Mouse (Mus musculus) limb, embryonic 12.5 days (tissue): ENCODE results near the gene Rbpjl. TPM values are rescaled to one million over a fixed set of nuclear protein-coding genes. Genes with fewer than 3 reads are reported as not detected.
A peak's percentile ranks its signal among the peaks of the same experiment; 100 is the strongest.

Source experiments
- ATAC-seq: fragments of 200-750 bp; cut with Nextera tagmentation; 2 replicates; pipeline ENCODE4 v1.8.0; 2017; ENCODE audit warnings: low read depth, moderate TSS enrichment; ENCODE audit not compliant: insufficient number of reproducible peaks, insufficient read depth, low FRiP score, low TSS enrichment
- H3K27ac ChIP-seq: fragments of 300-500 bp; sonication (generic); 2 replicates; pipeline ENCODE4 v1.5.1; 2016; ENCODE audit warnings: mild to moderate bottlenecking, moderate library complexity
- H3K27me3 ChIP-seq: fragments of 300-500 bp; sonication (generic); 2 replicates; pipeline ENCODE4 v1.6.1; 2016; ENCODE audit warnings: mild to moderate bottlenecking, moderate library complexity
- H3K36me3 ChIP-seq: fragments of 300-500 bp; sonication (generic); 2 replicates; pipeline ENCODE4 v1.6.1; 2016; ENCODE audit warnings: mild to moderate bottlenecking, moderate library complexity
- H3K4me1 ChIP-seq: fragments of 300-500 bp; sonication (generic); replicated peaks from 2 replicates; pipeline ENCODE4 v1.6.1; 2016
- H3K4me2 ChIP-seq: fragments of 300-500 bp; sonication (generic); 2 replicates; pipeline ENCODE4 v1.6.1; 2016; ENCODE audit warnings: mild to moderate bottlenecking, moderate library complexity
- H3K4me3 ChIP-seq: fragments of 300-500 bp; sonication (generic); replicated peaks from 2 replicates; pipeline ENCODE4 v1.5.1; 2016; ENCODE audit warnings: mild to moderate bottlenecking
- H3K9ac ChIP-seq: fragments of 300-500 bp; sonication (generic); replicated peaks from 2 replicates; pipeline ENCODE4 v1.6.1; 2016; ENCODE audit warnings: mild to moderate bottlenecking, moderate library complexity
- H3K9me3 ChIP-seq: fragments of 300-500 bp; sonication (generic); 2 replicates; pipeline ENCODE4 v1.6.1; 2016; ENCODE audit warnings: mild to moderate bottlenecking, moderate library complexity
- WGBS: fragments of 180-500 bp; shearing (Covaris S2); methylation state at CpG from one replicate; pipeline ENCODE4 v1.1.7; 2016; 5-methylcytosine and 5-hydroxymethylcytosine counted together
- polyA plus RNA-seq: library from polyadenylated mRNA; unstranded; fragments of >200 nt; fragmentation: Nextera tagmentation; extraction: Ambion mirVana; gene quantifications from 2 replicates; pipeline ENCODE4 v1.2.1, GENCODE M21; 2016

Rbpjl gene
- polyA plus RNA-seq, 1 experiment from 2014 or later, result 0.40 TPM

GRCm38 (mm10) chr2:164429881-164430615 lies 27.1 kb downstream of the Rbpjl start:
- no peak for ATAC-seq
- no peak overlapping the region; the same call in 1 of the 2 replicates for H3K4me2 ChIP-seq

DNA sequence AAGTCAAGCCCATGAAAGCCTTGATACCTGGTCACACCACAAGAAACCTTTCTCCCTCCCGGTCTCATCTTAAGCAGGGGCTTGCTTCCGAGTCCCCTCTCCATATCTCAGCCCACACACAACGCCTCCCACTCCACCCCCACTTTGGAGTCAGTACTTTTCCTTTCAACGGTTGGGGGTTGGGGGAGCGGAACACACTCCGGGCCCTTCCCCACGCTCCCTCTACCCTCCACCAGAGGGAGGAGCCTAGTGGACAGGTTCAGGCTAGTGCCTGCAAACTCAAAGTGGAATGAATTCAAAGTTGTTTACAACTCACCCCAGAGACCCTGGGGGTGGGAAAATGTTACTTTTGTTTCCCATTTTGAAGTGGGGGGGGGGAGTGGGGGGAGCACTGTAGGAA lies 27.8 kb downstream of the Rbpjl start:
- Histone ChIP-seq H3K4me3 (no peak overlapping the region), H3K27me3 (peaks cover 37% of the 10 kb centered on the region), H3K9ac (no peak overlapping the region), H3K4me1 (peaks cover 53% of the 10 kb centered on the region), H3K36me3 (peaks cover 31% of the 10 kb centered on the region; the same call in 1 of the 2 replicates), H3K9me3 (no peaks in the 10 kb centered on the region), H3K4me2 (peak overlapping the region; percentile 20), H3K27ac (0 out of 2 replicates have a peak overlapping the region, but pooled peaks have one; percentile 1)
- 3% methylated on average over 7 of the region's 7 CpGs for WGBS
- no peak for ATAC-seq

More at GRCm38 (mm10) chr2:164429881-164430615, 27.1 kb downstream of the Rbpjl start:
- Histone ChIP-seq H3K9ac (no peak overlapping the region), H3K4me1 (peaks cover 47% of the 10 kb centered on the region), H3K27ac (0 out of 2 replicates have a peak overlapping the region, but pooled peaks have one; percentile 1), H3K9me3 (no peaks in the 10 kb centered on the region), H3K36me3 (peaks cover 31% of the 10 kb centered on the region; the same call in 1 of the 2 replicates), H3K4me3 (no peak overlapping the region), H3K27me3 (peaks cover 37% of the 10 kb centered on the region)
- 47% methylated on average over 15 of the region's 15 CpGs for WGBS

GRCm38 (mm10) chr2:164431676-164432465 lies 28.9 kb downstream of the Rbpjl start:
- ATAC-seq, result no peak
- Histone ChIP-seq H3K36me3 (peaks cover 19% of the 10 kb centered on the region; the same call in 1 of the 2 replicates), H3K4me2 (no peak overlapping the region), H3K9ac (peak overlapping the region; percentile 23; the same call in 1 of the 2 replicates), H3K4me3 (no peak overlapping the region), H3K27me3 (peaks cover 37% of the 10 kb centered on the region), H3K4me1 (peaks cover 65% of the 10 kb centered on the region), H3K9me3 (no peaks in the 10 kb centered on the region), H3K27ac (peak overlapping the region; percentile 56; the same call in 1 of the 2 replicates)
- WGBS, result 67% methylated on average over 9 of the region's 9 CpGs

DNA sequence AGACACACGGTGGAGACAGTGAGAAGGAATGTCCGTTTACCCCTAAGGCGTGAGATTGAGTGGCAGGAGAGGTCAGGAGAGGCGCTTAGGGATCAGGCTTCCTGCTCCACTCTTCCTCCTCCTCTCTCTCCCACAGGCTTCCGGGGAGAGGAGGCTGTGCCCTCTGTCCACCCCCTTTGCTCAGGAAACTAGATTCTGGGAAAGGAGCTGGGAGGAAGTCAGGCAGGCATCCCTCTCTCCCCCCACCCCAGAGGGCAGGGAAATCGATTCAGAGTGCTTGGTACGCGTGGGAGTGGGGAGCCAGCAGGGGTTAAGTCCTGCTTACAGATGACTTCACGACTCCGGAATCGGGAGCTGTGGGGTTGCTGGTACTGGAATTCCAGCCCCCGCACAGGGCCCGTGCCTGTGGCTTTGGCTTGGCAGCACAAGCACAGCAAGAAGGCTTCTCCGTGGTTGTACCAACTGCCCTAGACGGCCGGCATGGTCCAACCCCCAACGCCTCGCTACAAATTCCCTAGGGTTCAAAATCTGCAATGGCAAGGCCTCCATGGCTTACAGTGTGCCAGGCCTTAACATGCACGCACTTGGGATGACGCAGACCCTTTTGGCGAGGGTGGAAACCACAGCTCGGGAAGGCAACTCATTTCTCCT lies 29.7 kb downstream of the Rbpjl start:
- no peak for ATAC-seq
- peaks cover 19% of the 10 kb centered on the region; the same call in 1 of the 2 replicates for H3K36me3 ChIP-seq
- WGBS, result 25% methylated on average over 22 of the region's 22 CpGs
- H3K27ac ChIP-seq, result peak overlapping the region; percentile 56; the same call in 1 of the 2 replicates
- H3K4me1 ChIP-seq, result peaks cover 73% of the 10 kb centered on the region
- H3K9me3 ChIP-seq, result no peaks in the 10 kb centered on the region
- H3K4me3 ChIP-seq, result no peak overlapping the region
- H3K4me2 ChIP-seq, result peak overlapping the region; percentile 28
- peaks cover 33% of the 10 kb centered on the region for H3K27me3 ChIP-seq
- peak overlapping the region; percentile 23; the same call in 1 of the 2 replicates for H3K9ac ChIP-seq

GRCm38 (mm10) chr2:164433278-164433895 lies 30.4 kb downstream of the Rbpjl start:
- WGBS, result 75% methylated on average over 9 of the region's 9 CpGs
- H3K4me2 ChIP-seq, result peak overlapping the region; percentile 28; the same call in 1 of the 2 replicates
- peak overlapping the region; percentile 56; the same call in 1 of the 2 replicates for H3K27ac ChIP-seq

GRCm38 (mm10) chr2:164434681-164435080 lies 31.7 kb downstream of the Rbpjl start:
- Histone ChIP-seq H3K4me1 (peaks cover 87% of the 10 kb centered on the region), H3K4me3 (no peak overlapping the region), H3K27me3 (peaks cover 16% of the 10 kb centered on the region), H3K9me3 (no peaks in the 10 kb centered on the region), H3K27ac (no peak overlapping the region), H3K9ac (no peak overlapping the region), H3K4me2 (no peak overlapping the region), H3K36me3 (no peaks in the 10 kb centered on the region)
- no peak for ATAC-seq
- WGBS, result 44% methylated on average over 3 of the region's 3 CpGs

More at GRCm38 (mm10) chr2:164433278-164433895, 30.4 kb downstream of the Rbpjl start:
- peaks cover 12% of the 10 kb centered on the region; the same call in 1 of the 2 replicates for H3K36me3 ChIP-seq
- H3K4me3 ChIP-seq, result no peak overlapping the region
- H3K27me3 ChIP-seq, result peaks cover 27% of the 10 kb centered on the region
- H3K4me1 ChIP-seq, result peaks cover 80% of the 10 kb centered on the region
- ATAC-seq, result no peak
- no peak overlapping the region for H3K9ac ChIP-seq
- no peaks in the 10 kb centered on the region for H3K9me3 ChIP-seq

DNA sequence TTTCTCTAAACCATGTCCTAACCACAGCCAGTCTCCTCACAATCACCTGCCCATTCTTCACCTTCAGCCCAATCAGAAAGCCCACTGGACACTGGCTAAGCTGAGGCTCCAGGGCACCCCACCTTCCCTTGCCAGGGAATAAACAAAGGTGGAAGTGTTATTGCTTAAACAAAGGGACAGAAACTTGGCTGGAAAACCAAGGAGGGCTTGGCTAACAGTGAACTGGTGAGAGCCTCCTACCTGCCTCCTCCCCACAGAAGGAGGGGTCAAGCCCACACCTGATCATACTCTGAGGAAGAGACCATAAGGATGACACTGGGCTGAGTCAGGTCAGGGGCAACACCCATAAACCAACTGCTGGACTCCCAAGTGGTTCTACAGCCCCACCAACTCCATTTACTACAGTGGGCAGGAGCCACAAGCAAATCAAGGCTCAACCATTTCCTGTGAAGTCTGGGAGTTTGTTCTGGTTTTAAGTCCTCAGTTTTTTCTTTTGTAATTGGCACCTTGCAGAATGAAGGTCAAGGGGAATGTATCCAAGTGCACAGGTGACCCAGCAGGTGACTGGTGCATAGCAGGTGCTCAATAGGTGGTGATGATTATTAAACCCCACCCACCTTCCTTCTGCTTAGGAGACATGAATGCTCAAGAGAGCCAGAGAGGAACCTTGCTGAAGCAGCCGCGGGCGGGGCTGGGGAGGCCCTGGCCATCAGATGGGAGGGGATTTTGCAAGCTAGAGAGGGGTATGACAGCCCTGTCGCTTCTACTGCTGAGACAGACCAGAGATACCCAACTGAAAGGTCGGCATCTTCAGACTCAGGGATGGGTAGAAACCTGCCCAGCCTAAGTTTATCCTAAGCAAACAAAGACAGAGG lies 32.5 kb downstream of the Rbpjl start:
- H3K9ac ChIP-seq, result no peak overlapping the region
- no peaks in the 10 kb centered on the region for H3K9me3 ChIP-seq
- peaks cover 9% of the 10 kb centered on the region; the same call in 1 of the 2 replicates for H3K27me3 ChIP-seq
- 0 out of 2 replicates have a peak overlapping the region, but pooled peaks have one; percentile 53 for H3K27ac ChIP-seq
- 31% methylated on average over 5 of the region's 5 CpGs for WGBS
- no peak overlapping the region for H3K4me2 ChIP-seq
- ATAC-seq, result no peak
- H3K4me1 ChIP-seq, result peaks cover 88% of the 10 kb centered on the region
- no peak overlapping the region for H3K4me3 ChIP-seq
- H3K36me3 ChIP-seq, result no peaks in the 10 kb centered on the region

- ATAC-seq, result no peak
- peaks cover 88% of the 10 kb centered on the region for H3K4me1 ChIP-seq
- peak overlapping the region; percentile 3 for H3K4me2 ChIP-seq
- H3K27ac ChIP-seq, result peak overlapping the region; percentile 69; the same call in 1 of the 2 replicates
- no peaks in the 10 kb centered on the region for H3K9me3 ChIP-seq
- no peaks in the 10 kb centered on the region for H3K36me3 ChIP-seq
- H3K27me3 ChIP-seq, result peaks cover 15% of the 10 kb centered on the region
- H3K4me3 ChIP-seq, result no peak overlapping the region
- WGBS, result 15% methylated on average over 8 of the region's 8 CpGs
- H3K9ac ChIP-seq, result peak overlapping the region; percentile 34; the same call in 1 of the 2 replicates
Observed at GRCm38 (mm10) chr2:164436215-164436913, 33.4 kb downstream of the Rbpjl start.

DNA sequence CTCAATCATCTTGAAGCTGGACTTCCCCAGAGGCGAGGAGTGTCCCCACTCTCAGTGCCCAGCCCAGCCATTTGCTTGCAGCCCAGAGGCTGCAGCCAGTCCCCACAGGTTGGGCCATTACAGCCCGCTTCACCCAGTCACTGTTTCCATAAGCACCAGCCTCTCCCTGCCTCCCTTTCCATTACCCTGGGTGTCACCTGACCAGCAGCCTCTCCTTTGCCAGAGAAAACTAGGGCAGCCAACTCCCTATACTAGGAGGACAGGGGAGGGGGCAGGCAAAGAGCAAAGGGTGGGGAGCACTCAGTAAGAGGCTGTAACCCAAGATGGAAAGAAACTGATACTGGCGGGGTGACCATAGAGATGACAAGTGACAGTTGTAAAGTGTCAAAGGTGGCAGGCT lies 34.0 kb downstream of the Rbpjl start:
- no peak for ATAC-seq
- H3K9ac ChIP-seq, result peak overlapping the region; percentile 34; the same call in 1 of the 2 replicates
- 0 out of 2 replicates have a peak overlapping the region, but pooled peaks have one; percentile 3 for H3K4me2 ChIP-seq

More for the DNA sequence above, 34.0 kb downstream of the Rbpjl start:
- Histone ChIP-seq H3K36me3 (no peaks in the 10 kb centered on the region), H3K27ac (peak overlapping the region; percentile 69; the same call in 1 of the 2 replicates), H3K9me3 (no peaks in the 10 kb centered on the region), H3K27me3 (peaks cover 16% of the 10 kb centered on the region), H3K4me3 (no peak overlapping the region), H3K4me1 (peaks cover 88% of the 10 kb centered on the region)
- 46% methylated on average over 3 of the region's 3 CpGs for WGBS
